Mouse (Mus musculus): ENCODE data around the gene Csn2.

Csn2 gene

DNA sequence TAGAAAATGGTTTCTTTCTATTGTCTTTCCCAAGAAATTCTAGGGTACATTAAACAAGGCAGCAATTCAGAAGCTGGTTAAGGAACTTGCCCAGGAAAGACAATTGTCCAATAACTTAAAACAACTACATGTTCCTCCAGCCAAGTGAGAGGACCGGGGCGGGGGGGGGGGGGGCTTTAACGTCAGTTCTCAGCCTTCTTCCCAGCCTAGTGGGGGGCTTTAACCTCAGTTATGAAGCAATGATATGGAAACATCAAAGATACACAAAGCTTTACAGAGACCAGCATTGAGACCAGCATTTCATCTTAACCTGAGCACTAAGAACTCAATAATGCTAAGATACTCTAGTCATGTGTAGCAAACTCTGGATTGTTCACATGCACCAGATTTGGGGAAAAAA is at the start of gene Csn2:
TSS of gene Csn2 (minus strand) at position 101 of the 400 bp plus-strand sequence.
- DNase-seq, result no peak

DNA sequence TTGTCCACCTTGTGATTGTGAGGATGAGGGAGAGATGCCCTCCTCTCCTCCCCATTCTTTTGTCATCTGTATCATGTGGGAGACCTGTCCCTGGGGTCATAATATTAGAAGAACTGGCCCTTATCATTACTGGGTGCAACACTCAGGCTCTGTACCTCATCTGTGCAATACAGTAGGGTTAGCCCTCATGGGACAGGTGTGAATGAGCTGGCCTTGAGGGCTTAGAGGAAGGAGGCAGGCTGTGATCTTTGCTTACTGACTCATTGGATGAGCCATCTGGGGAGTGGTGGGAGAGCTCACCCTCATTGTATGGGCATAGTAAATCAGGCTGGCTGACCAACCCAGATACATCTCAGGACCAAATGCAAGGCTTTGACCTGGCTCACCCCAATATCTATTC is 35.4 kb upstream of the Csn2 start:
- DNase-seq, result no peak

DNA sequence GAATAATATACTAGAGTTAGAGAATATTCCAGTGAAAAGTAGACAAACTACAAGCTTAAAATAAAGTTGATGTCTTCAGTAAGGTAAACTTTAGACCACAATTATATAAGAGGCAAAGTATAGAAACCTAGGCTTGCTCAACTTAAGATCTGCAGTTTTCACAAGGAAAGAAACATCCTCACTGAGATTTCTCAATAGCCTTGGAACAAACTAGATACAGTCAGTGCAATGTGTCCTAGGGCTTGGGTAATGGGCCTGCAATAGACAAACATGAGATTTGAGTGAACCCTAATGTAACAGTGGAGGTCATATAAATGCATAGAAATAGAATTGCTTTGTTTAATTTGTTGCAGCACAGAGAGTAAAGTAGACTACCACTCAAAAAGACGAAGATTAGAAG is 6.5 kb upstream of the Csn2 start:
- no peak for DNase-seq

DNA sequence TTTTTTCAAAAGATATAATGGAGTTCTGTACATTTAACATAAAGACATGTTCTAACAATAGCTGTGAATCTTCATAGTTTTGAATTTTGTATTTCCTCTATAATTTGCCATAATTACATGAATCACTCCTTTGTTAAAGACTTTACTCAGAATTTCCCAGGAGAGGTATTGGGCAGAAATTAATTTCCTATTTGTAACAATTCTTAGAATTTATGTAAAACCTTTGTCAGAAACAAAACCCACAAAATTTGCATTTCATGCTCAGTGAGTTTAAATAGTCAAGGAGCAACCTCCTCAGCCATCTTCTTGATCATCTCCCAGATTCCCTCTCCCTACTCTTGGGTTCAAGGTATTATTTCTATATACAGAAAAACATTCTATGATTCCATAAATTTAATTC is 33.5 kb downstream of the Csn2 start, which contains the start of gene Csn1s1:
TSS of gene Csn1s1 (plus strand) at position 301 of the 400 bp plus-strand sequence.
- DNase-seq, result no peak

DNA sequence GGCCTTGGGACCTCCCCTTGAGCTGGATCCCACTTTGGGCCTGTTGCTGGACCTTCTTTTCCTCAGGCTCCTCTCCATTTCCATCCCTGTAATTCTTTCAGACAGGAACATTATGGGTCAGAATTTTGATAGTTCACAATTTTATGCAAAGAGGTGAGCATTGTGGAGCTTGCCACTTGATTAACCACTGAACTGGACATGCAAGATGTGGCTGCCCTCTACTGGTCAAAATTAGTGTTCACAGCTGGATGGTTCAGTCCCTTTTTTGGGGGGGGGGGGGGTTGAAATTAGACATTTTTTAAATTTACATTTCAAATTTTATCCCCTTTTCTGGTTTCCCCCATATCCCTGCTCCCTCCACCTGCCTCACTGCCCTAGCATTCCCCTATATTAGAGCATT is 56.6 kb downstream of the Csn2 start:
- DNase-seq, result no peak
